Mouse (Mus musculus): ENCODE measurements around the gene Trappc11. TPM values are rescaled to one million over a fixed set of nuclear protein-coding genes. Genes with fewer than 3 reads are reported as not detected.

Trappc11 gene
- polyA plus RNA-seq (2012; rRNA removed): 27.6 and 28.1 TPM in 2 replicates

DNA sequence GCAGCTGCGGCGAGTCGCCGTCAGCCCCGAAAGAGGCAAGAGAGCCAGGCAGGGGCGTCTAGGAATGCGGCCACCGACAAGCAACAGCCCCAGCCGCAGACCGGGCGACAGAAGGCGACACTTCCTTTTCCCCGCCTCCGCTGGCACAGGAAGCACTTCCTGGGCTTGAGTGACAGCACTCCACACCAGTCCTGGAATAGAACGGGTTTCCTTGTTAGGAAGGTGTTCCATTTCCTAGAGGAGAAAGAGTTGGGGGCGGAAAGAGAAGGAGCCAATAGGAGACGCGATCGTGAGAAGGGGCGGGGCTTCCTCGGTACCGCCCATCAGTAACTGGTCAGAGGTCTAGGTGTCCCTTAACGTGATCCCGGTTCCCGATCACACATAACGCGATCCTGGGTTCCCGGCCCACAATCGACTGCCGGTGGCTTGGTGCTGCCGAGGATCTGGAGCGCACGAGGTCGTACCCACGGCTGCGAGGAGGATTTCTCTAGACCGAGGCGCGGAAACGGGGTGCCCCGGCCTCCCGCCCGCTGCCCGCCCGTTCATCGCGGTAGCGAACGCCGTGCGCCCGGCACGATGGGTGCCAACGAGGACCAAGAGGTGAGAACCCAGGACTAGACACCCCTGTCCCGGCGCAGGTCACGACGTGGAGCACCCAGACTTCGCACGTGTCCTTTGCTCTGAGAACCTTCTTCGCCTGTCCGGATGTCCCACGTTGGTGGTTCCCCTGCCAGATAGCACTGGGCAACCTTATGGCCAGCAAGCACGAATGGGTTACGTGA is at the start of gene Trappc11, which contains the start of gene Rwdd4a:
TSS of gene Trappc11 (minus strand) at position 127 of the 782 bp plus-strand sequence.
TSS of gene Rwdd4a (plus strand) at position 321 of the 782 bp plus-strand sequence.
- TF ChIP-seq CTCF (IDR thresholded peaks at IDR 0.05; ENCODE audit: borderline replicate concordance, control insufficient read depth, extremely low read depth, insufficient read depth, low read length, poor library complexity) (no peak), POLR2A (IDR thresholded peaks at IDR 0.05; ENCODE audit: control insufficient read depth, extremely low read depth, insufficient read depth, low read length, poor library complexity) (peak; percentile 73)
- H3K4me3 ChIP-seq (ENCODE audit: control insufficient read depth, insufficient read depth, low read length): peak within 1 kb of the TSS; percentile 87
- no peak within 1 kb of the TSS for H3K27ac ChIP-seq (ENCODE audit: control insufficient read depth, insufficient read depth, low read length)
- peak; percentile 94 for DNase-seq
- H3K4me1 ChIP-seq (replicated peaks; ENCODE audit: control insufficient read depth, insufficient read depth, low read length): peaks cover 3% of the 10 kb centered on the region; the same call in 1 of the 2 replicates
- H3K36me3 ChIP-seq (ENCODE audit: control insufficient read depth, insufficient read depth, low read length): peaks cover 12% of the 10 kb centered on the region
- under 1% methylated on average over 65 of the region's 65 CpGs for WGBS
- H3K27me3 ChIP-seq (ENCODE audit: control insufficient read depth, insufficient read depth, low read length): no peaks in the 10 kb centered on the region

DNA sequence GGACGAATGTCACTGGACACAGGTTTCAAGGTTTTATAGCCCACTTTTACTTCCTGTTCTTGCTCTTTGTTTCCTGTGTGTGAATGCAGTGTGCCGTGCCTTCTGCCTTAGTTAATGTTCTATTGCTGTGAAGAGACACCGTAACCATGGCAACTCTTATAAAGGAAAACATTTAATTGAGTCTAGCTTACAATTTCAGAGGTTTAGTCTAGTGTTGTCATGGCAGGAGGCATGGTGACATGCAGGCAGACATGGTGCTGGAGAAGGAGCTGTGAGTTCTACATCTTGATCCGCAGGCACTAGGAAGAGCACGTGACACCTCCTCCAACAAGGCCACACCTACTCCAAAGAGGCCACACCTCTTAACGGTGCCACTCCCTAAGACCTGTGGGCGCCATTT is 48.2 kb upstream of the Trappc11 start:
- WGBS: 74% methylated on average over 7 of the region's 7 CpGs
- DNase-seq: no peak
- Histone ChIP-seq H3K27me3 (ENCODE audit: control insufficient read depth, insufficient read depth, low read length) (no peaks in the 10 kb centered on the region; the same call in 1 of the 2 replicates), H3K36me3 (ENCODE audit: control insufficient read depth, insufficient read depth, low read length) (no peaks in the 10 kb centered on the region), H3K4me3 (ENCODE audit: control insufficient read depth, insufficient read depth, low read length) (no peak overlapping the region), H3K4me1 (replicated peaks; ENCODE audit: control insufficient read depth, insufficient read depth, low read length) (no peaks in the 10 kb centered on the region), H3K27ac (ENCODE audit: control insufficient read depth, insufficient read depth, low read length) (no peak overlapping the region)
- TF ChIP-seq POLR2A (IDR thresholded peaks at IDR 0.05; ENCODE audit: control insufficient read depth, extremely low read depth, insufficient read depth, low read length, poor library complexity) (no peak), CTCF (IDR thresholded peaks at IDR 0.05; ENCODE audit: borderline replicate concordance, control insufficient read depth, extremely low read depth, insufficient read depth, low read length, poor library complexity) (no peak)

- no peak overlapping the region for H3K27ac ChIP-seq (ENCODE audit: control insufficient read depth, insufficient read depth, low read length)
- H3K36me3 ChIP-seq (ENCODE audit: control insufficient read depth, insufficient read depth, low read length): no peaks in the 10 kb centered on the region
- H3K4me3 ChIP-seq (ENCODE audit: control insufficient read depth, insufficient read depth, low read length): no peak overlapping the region
- TF ChIP-seq POLR2A (IDR thresholded peaks at IDR 0.05; ENCODE audit: control insufficient read depth, extremely low read depth, insufficient read depth, low read length, poor library complexity) (no peak), CTCF (IDR thresholded peaks at IDR 0.05; ENCODE audit: borderline replicate concordance, control insufficient read depth, extremely low read depth, insufficient read depth, low read length, poor library complexity) (no peak)
- H3K27me3 ChIP-seq (ENCODE audit: control insufficient read depth, insufficient read depth, low read length): no peaks in the 10 kb centered on the region
- no peaks in the 10 kb centered on the region for H3K4me1 ChIP-seq (replicated peaks; ENCODE audit: control insufficient read depth, insufficient read depth, low read length)
- no peak for DNase-seq
- WGBS: 94% methylated on average over 7 of the region's 7 CpGs
Measured at GRCm38 (mm10) chr8:47573482-47573881, 40.2 kb upstream of the Trappc11 start.

DNA sequence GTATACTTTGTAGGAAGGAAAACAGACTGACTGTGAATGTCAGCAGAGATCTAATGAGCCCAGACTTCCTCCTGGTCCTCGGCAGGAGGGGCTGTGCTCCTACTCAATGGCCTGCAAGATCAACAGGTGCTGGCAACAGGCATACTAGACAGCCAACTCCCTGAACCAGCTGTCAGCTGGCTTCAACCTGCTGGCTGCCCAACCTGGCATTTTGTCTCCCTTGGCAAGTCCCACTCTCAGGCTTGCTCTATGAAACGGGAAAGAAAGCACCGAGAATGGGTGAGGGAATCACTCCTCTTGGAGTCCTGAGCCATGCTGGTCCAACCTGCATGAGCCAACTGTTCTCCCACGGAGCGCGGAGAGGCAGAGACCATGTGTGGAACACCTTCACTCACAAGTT is 36.9 kb upstream of the Trappc11 start:
- H3K27ac ChIP-seq (ENCODE audit: control insufficient read depth, insufficient read depth, low read length): no peak overlapping the region
- H3K4me3 ChIP-seq (ENCODE audit: control insufficient read depth, insufficient read depth, low read length): no peak overlapping the region
- DNase-seq: no peak
- no peaks in the 10 kb centered on the region for H3K27me3 ChIP-seq (ENCODE audit: control insufficient read depth, insufficient read depth, low read length)
- H3K4me1 ChIP-seq (replicated peaks; ENCODE audit: control insufficient read depth, insufficient read depth, low read length): no peaks in the 10 kb centered on the region
- no peaks in the 10 kb centered on the region for H3K36me3 ChIP-seq (ENCODE audit: control insufficient read depth, insufficient read depth, low read length)
- 83% methylated on average over 6 of the region's 6 CpGs for WGBS
- TF ChIP-seq CTCF (IDR thresholded peaks at IDR 0.05; ENCODE audit: borderline replicate concordance, control insufficient read depth, extremely low read depth, insufficient read depth, low read length, poor library complexity) (no peak), POLR2A (IDR thresholded peaks at IDR 0.05; ENCODE audit: control insufficient read depth, extremely low read depth, insufficient read depth, low read length, poor library complexity) (no peak)

DNA sequence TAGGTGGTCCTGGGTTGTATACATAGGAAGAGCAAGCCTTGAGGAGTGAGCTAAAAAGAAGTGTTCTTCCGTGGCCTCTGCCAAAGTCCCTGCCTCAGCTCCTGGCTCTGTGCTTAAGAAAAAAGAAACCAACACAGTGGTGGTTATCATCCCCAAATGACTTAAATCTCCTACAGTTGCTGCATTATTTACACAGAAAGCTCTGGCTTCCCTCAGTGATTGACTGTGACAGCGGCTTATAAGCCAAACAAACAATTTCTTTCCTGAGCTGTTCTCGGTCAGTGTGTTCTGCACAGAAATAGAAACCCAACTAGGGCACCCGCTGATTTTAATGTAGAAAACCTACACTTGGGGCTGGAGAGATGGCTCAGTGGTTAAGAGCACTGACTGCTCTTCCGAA is 34.8 kb upstream of the Trappc11 start:
- Histone ChIP-seq H3K27me3 (ENCODE audit: control insufficient read depth, insufficient read depth, low read length) (no peaks in the 10 kb centered on the region), H3K27ac (ENCODE audit: control insufficient read depth, insufficient read depth, low read length) (no peak overlapping the region), H3K4me1 (replicated peaks; ENCODE audit: control insufficient read depth, insufficient read depth, low read length) (no peaks in the 10 kb centered on the region), H3K36me3 (ENCODE audit: control insufficient read depth, insufficient read depth, low read length) (no peaks in the 10 kb centered on the region), H3K4me3 (ENCODE audit: control insufficient read depth, insufficient read depth, low read length) (no peak overlapping the region)
- TF ChIP-seq CTCF (IDR thresholded peaks at IDR 0.05; ENCODE audit: borderline replicate concordance, control insufficient read depth, extremely low read depth, insufficient read depth, low read length, poor library complexity): no peak
- no peak for TF ChIP-seq POLR2A (IDR thresholded peaks at IDR 0.05; ENCODE audit: control insufficient read depth, extremely low read depth, insufficient read depth, low read length, poor library complexity)
- 88% methylated on average over 5 of the region's 5 CpGs for WGBS
- no peak for DNase-seq

DNA sequence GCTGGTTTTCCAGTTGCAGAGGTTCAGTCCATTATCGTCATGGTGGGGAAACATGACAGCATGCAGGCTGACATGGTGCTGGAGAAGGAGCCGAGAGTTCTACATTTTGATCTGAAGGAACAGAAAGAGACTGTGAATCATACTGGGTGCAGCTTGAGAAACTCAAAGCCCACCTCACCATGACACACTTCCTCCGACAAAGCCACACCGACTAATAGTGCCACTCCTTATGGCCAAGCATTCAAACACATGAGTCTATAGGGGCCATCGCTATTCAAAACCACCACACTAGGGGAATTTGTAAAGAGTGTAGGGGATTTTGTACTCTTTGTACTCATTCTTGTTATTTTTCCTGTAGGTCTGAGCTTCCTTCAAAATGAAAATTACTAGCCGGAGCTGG is 33.3 kb upstream of the Trappc11 start:
- WGBS: 97% methylated on average over 6 of the region's 6 CpGs

More for the DNA sequence above, 33.3 kb upstream of the Trappc11 start:
- DNase-seq: no peak
- no peaks in the 10 kb centered on the region for H3K27me3 ChIP-seq (ENCODE audit: control insufficient read depth, insufficient read depth, low read length)
- no peak overlapping the region for H3K4me3 ChIP-seq (ENCODE audit: control insufficient read depth, insufficient read depth, low read length)
- H3K27ac ChIP-seq (ENCODE audit: control insufficient read depth, insufficient read depth, low read length): no peak overlapping the region
- TF ChIP-seq CTCF (IDR thresholded peaks at IDR 0.05; ENCODE audit: borderline replicate concordance, control insufficient read depth, extremely low read depth, insufficient read depth, low read length, poor library complexity) (no peak), POLR2A (IDR thresholded peaks at IDR 0.05; ENCODE audit: control insufficient read depth, extremely low read depth, insufficient read depth, low read length, poor library complexity) (no peak)
- H3K4me1 ChIP-seq (replicated peaks; ENCODE audit: control insufficient read depth, insufficient read depth, low read length): no peaks in the 10 kb centered on the region
- H3K36me3 ChIP-seq (ENCODE audit: control insufficient read depth, insufficient read depth, low read length): no peaks in the 10 kb centered on the region

Measured in thymus, adult 2 months (tissue).